Mouse (Mus musculus): Measurements from ENCODE around the gene Ttc9c.

Ttc9c gene

DNA sequence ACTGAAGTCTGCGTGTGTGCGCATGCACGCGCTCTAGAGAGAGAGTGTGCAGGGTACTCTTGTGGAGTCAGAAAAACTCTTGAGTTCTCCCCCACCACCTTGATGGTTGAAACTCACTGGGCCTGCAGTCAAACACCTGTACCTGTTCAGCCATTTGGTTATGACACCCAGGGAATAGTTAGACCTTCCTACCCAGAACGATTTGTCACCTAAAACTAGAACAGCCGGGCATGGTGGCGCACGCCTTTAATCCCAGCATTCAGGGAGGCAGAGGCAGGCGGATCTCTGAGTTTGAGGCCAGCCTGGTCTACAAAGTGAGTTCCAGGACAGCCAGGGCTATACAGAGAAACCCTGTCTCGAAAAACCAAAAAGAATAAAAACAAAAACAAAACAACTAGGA is 17.2 kb upstream of the Ttc9c start:
- in situ Hi-C loops (cut with MboI; ENCODE audit: unreplicated experiment in 2 of 2), result loop anchor here (25.0 kb wide), 3 partner anchors 249 to 1351 kb away; partner anchors contain the start of genes Fads1 (in 1 of the 2) and Slc22a8 (in 1 of the 2)

DNA sequence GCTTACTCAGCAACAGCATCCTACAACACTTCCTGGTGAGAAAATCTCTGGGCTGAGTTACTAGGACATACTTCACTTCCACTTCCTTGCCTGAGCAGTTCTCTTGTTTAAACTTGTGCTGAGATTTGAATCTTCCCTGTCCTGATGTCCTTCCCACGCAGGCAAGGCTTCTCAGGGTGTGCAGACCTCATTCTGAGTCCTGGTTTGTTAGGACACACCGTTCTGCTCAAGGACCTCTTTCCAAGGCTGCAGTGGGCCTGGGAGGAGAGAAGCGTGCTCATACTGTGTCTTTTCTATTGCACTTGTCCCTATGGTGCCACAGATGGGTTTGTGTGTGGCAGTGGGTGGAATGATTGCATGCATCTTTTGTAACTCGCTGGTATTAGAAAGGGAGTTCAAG is 13.8 kb upstream of the Ttc9c start:
- in situ Hi-C loops (cut with MboI; ENCODE audit: unreplicated experiment in 2 of 2), result loop anchor here (25.0 kb wide), 3 partner anchors 246 to 1354 kb away; partner anchors contain the start of genes Fads1 (in 1 of the 2) and Slc22a8 (in 1 of the 2)

DNA sequence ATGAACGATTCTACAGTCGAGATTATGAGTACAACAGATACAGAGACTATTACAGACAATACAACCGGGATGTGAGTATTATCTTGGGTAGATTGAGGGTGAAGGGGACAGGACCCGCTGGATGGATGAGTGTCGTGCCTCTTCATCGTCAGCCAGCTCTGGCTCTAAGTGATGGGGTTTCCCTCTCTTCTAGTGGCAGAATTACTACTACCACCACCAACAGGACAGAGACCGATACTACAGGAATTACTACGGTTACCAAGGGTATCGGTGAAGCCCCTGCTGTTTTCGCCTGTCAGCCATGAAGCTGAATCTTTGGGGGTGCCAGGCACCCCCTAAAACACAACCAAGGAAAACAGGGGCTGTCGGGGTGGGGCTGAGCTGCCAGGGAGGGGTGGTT is 12.1 kb upstream of the Ttc9c start:
- in situ Hi-C loops (cut with MboI; ENCODE audit: unreplicated experiment in 2 of 2), result loop anchor here (25.0 kb wide), 3 partner anchors 244 to 1356 kb away; partner anchors contain the start of genes Fads1 (in 1 of the 2) and Slc22a8 (in 1 of the 2)

DNA sequence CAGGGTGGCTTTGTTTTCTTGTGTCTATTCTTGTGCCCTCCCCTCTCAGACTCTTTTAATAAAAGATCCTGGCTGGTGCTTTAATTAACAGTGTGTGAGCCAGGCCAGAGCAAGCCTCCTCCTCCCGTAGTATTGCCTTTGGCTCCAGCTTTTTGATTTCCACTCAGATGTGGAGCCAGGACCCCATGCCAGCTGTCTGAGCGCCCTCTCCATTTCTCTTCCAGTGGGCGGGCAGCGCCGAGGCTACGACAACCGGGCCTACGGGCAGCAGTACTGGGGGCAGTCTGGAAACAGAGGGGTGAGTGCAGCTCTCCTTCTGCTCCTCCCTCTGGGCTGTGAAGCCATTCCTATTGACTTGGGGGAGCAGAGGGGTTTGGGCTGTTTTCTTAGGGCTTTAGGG is 11.5 kb upstream of the Ttc9c start:
- in situ Hi-C loops (cut with MboI; ENCODE audit: unreplicated experiment in 2 of 2), result loop anchor here (25.0 kb wide), 3 partner anchors 243 to 1357 kb away; partner anchors contain the start of genes Fads1 (in 1 of the 2) and Slc22a8 (in 1 of the 2)

DNA sequence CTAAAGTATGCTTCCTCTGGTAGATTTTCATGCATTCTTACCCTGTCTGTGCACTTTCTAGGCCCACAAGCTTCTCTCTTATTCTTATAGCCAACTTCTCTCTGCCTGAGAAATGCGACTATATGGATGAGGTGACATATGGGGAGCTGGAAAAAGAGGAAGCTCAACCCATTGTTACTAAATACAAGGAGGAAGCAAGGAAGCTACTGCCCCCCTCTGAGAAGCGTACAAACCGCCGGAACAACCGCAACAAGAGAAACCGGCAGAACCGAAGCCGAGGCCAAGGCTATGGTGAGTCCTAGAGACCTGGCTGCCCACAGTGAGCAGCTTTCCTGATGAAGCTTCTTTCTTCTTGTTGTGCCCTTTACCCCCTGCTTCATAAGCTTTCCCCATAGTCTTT is 10.5 kb upstream of the Ttc9c start, which contains the start of gene AC129217.1:
TSS of gene AC129217.1 (plus strand) at position 114 of the 400 bp plus-strand sequence.
- in situ Hi-C loops (cut with MboI; ENCODE audit: unreplicated experiment in 2 of 2), result loop anchor here (10.0 to 25.0 kb wide), 4 partner anchors 115 to 1358 kb away; partner anchors contain the start of genes Fads1 (in 1 of the 2) and Slc22a8 (in 1 of the 2)

DNA sequence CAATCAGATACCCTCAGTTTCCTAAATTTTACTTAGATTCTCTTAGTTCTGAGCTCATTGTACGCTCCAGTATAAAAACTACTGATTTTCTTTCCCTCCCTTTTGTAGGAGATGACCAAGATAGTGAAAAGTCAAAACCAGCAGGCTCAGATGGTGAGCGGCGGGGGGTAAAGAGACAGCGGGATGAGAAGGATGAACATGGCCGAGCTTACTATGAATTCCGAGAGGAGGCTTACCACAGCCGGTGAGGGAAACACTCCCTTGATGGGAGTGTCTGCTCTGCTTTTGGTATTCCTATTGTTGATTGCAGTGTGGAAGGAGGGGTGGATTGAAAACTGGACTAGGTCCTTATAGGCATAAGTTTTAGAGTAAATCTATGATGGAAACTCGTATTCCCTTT is 3.6 kb upstream of the Ttc9c start:
- in situ Hi-C loops (cut with MboI; ENCODE audit: unreplicated experiment in 2 of 2), result loop anchor here in 1 of 2 experiments (10.0 kb wide), 1 partner anchor 108 kb away; no protein-coding TSS in a partner anchor

DNA sequence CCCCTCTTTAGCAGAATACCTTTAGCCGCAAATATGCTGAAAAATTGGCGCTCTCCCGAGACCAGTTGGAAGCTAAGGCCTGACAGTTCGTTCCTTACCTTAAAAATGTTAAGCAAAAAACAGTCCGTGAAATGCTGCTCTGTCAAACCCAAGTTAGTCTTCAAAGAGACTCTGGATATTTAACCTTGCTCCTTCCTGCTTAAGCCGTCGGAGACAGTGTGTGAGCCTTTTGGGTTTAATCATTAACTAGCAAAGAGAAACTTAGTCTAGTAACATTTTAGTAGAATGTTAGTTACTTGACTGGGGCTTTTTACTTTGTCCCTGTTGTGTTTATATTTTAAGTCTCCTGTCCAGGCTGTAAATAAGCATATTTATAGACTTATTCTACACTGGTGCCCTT is 2.0 kb upstream of the Ttc9c start:
- in situ Hi-C loops (cut with MboI; ENCODE audit: unreplicated experiment in 2 of 2), result loop anchor here in 1 of 2 experiments (10.0 kb wide), 1 partner anchor 106 kb away; no protein-coding TSS in a partner anchor

DNA sequence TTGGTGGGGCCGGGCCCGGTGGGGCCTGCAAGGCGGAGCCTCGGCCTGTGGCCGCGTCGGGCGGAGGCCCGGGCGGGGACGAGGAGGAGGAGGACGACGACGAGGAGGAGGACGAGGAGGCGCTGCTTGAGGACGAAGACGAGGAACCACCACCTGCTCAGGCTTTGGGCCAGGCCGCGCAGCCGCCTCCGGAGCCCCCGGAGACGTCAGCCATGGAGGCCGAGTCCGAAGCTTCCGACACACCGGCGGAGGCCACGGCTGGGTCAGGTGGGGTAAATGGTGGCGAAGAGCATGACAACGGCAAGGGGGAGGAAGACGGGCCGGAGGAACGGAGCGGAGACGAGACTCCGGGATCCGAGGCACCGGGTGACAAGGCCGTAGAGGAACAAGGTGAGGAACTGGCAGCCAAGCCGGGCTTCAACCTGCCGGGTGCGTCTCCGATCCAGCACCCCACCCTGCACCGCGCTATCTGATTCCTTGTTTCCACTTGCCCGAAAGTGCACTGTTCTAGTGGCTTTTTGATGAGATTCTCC is 1.4 kb upstream of the Ttc9c start:
- in situ Hi-C loops (cut with MboI; ENCODE audit: unreplicated experiment in 2 of 2), result loop anchor here in 1 of 2 experiments (10.0 kb wide), 1 partner anchor 106 kb away; no protein-coding TSS in a partner anchor

DNA sequence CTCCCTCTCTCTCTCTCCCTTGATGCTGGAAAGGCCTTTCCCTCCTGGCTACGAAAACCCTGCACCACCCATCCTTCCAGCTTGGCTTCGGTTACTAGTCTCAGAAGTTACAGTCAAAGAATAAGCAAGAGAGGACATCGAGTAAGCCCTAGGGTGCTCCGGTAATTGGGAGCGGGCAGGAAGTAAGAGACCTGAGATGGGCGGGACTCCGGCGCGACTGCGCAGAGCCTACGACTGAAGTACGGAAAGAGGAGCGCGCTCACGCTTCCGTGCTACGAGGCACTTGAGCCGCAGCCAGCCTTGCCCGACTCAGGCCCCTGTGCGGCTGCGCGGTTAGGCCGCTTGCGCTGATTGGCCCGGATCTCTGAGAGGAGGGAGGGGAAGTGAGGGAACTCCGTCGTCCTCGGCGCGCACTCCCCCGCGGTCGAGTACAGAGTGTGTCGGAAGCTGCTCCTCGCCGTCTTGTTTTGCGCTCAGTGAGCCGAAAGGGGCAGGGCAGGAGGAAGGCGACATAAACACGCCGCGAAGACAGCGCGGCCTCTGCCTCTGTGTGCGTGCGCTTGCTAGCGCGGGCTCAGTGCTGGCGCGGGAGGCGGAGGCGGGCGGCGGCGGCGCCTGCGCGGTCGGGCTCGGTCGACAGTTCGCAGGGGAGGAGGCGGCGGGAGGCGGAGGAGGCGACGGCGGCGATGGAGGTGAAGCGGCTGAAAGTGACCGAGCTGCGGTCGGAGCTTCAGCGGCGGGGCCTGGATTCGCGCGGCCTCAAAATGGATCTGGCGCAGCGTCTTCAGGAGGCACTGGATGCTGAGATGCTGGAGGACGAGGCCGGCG is 677 bp upstream of the Ttc9c start, which contains the start of gene Hnrnpul2:
TSS of gene Hnrnpul2 (plus strand) at position 415 of the 828 bp plus-strand sequence.
- in situ Hi-C loops (cut with MboI; ENCODE audit: unreplicated experiment in 2 of 2), result loop anchor here in 1 of 2 experiments (5.0 to 10.0 kb wide), 3 partner anchors 48 to 105 kb away; partner anchors contain the start of genes 1700092M07Rik, Stx5a, Tmem179b and Tmem223

DNA sequence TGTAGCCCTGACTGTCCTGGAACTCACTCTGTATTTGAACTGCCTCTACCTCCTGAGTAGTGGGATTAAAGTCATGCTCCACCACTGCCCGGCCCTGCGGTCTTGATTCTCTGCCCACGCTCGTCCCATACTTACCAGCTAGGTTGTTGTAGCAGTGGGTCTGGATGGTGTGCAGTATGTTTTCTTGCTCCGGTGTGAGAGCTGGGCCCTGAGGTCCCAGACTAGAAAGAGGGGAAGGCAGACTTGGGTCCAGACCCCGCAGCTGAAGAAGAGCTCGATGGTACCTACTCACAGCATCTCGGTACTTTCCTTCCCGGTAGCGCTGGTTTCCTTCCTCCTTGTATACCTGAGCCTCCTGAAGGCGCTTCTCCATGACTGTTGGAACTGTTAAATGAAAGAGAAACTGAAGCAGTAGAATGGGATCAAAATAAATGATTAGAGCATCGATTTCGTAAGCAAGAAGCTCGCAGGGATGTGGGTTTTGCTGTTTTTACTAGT is 783 bp downstream of the Ttc9c start:
- in situ Hi-C loops (cut with MboI; ENCODE audit: unreplicated experiment in 2 of 2), result loop anchor here in 1 of 2 experiments (5.0 kb wide), 2 partner anchors 46 to 76 kb away; partner anchors contain the start of genes 1700092M07Rik, Stx5a, Tmem179b and Tmem223

DNA sequence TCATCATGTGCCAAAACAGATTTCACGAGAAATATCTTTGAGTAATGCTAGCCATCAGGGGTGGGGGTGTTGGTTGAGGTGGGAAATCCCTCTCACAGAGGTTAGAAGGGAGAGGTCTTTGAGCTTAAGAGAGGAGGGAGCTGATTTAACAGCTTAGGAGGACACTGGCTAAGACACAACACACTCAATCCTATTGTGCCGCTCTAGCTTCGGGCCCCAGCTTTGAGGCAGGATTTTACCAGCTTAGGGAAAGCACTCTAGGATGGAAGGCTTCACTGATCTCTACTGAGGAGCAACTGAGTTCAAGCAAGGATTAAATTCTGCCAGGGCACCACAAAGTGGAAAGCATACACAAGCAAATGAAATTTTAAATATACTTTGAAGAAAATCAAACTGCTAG is 2.1 kb downstream of the Ttc9c start:
- in situ Hi-C loops (cut with MboI; ENCODE audit: unreplicated experiment in 2 of 2), result loop anchor here in 1 of 2 experiments (5.0 kb wide), 2 partner anchors 45 to 75 kb away; partner anchors contain the start of genes 1700092M07Rik, Stx5a, Tmem179b and Tmem223

DNA sequence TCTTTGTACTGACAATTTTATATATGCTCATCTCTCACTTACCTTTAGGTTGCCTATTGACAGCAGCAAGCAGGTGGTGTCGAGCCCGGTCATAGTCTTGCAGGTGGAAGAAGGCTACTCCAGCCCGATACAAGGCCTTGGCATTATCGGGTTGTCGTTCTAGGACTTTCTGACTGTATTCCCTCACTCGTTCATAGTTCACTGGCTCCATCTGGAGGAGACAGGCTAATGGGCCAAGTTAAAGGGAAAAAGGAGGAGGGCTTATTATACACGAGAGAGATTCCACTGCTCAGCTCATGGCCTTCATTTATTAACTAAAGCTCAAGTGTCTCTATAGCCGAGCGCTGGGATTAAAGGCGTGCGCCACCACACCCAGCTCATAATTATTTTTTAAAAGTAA is 3.3 kb downstream of the Ttc9c start:
- in situ Hi-C loops (cut with MboI; ENCODE audit: unreplicated experiment in 2 of 2), result loop anchor here in 1 of 2 experiments (5.0 kb wide), 2 partner anchors 44 to 74 kb away; partner anchors contain the start of genes 1700092M07Rik, Stx5a, Tmem179b and Tmem223

DNA sequence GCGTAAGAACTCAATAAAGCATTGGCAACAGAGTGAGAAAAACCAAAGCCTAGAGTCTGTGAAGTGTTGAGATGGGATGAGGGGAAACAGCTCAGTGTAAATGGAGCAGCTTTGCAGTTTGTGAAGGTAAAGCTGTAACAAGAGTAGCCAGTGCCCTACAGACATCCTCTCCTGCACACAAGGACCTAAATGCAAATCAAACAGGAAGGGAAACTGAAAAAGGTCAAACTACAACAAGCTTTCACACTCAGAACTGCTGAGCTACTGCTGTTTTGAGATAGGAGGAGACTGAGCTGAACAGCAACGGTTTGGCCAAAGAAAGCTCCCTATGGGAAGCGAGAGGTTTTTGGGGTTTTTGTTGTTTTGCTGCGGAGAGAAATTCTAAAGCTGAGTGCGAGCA is 12.3 kb downstream of the Ttc9c start:
- in situ Hi-C loops (cut with MboI; ENCODE audit: unreplicated experiment in 2 of 2), result no loop called here

DNA sequence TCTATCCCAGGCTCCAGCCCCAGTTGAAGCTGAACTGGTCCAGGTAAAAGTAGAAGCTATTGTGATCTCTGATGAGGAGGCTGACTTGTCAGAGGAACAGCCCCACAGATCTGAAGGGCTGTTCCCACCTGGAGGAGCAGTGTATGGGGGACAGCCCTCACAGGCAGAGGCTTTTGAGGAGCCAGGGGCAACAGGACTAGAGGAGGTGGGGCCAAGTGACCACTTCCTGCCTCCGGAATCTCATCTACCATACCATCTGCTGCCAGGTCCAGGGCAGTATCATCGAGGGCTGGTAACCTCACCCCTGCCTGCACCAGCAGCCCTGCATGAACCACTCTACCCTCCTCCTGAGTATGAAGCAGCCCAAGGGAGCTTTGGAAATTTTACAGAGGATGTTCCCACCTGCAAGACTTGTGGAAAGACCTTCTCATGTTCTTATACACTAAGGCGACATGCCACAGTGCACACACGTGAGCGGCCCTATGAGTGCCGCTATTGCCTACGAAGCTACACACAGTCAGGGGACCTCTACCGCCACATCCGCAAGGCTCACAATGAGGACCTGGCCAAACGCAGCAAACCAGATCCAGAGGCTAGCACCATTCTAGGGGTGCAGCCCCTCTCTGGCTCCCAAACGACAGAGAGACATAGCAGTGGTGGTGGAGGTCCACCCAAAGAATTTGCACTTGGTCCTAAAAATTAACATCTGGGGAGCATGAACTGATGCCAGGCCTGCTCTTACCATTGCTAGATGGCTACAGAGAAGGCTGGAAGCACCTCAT is 15.1 kb downstream of the Ttc9c start:
- in situ Hi-C loops (cut with MboI; ENCODE audit: unreplicated experiment in 2 of 2), result no loop called here

DNA sequence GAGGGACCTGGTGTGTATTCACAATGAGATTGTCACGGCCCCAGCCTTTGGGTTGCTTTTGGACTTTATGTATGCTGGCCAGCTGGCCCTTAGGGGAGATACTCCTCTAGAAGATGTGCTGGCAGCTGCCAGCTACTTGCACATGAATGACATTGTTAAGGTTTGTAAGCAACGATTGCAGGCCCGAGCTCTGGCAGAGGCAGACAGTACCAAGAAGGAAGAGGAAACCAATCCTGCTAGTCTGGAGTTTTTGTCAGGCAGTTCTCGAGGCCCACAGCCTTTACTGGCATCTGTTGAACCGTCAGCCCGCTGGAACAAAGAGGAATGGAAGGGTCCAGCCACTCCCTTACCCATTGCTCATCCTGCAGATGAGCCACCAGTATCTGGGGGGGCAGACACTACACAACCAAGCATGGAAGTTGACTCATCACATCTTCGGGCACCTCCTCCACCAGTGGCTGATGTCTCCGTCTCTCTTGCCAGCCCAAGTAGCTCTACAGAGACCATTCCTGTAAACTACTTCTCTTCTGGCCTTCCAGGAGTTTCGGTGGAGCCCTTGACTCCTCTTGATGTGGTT is 15.8 kb downstream of the Ttc9c start:
- in situ Hi-C loops (cut with MboI; ENCODE audit: unreplicated experiment in 2 of 2), result no loop called here

DNA sequence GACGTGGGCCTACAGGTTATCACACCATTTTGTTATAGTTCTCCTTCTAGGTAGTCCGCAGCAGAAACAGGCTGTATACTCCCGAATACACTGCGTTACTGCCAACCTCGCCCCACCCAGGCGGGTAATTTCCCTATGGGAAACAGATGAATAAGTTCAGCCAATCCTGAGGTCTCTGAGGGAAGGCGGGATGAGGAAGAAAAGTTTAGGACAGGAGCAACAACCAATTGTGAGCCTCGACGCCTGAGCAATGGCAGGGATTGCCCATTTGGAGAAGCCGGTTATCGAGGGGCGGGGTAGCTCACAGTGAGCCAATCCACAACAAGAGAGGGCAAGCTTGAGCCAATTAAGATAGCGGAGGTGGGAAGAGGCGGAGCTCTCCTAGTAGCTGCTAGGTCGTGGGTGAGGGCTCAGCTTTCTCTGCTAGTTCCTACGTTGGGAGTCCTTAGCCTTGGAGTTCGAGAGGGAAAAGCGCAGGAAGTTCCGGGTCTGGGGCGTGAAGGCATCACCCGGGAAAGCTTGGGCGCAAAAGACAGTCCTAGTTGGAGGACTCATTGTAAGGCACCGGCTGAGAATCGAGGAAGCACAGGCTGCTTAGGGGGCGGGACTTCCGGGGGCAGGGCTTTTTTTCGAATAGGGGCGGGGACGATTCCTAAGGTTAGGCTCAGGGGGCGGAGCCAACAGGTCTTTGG is 16.9 kb downstream of the Ttc9c start, which contains the start of gene Zbtb3:
TSS of gene Zbtb3 (plus strand) at position 426 of the 692 bp plus-strand sequence.
- in situ Hi-C loops (cut with MboI; ENCODE audit: unreplicated experiment in 2 of 2), result no loop called here

DNA sequence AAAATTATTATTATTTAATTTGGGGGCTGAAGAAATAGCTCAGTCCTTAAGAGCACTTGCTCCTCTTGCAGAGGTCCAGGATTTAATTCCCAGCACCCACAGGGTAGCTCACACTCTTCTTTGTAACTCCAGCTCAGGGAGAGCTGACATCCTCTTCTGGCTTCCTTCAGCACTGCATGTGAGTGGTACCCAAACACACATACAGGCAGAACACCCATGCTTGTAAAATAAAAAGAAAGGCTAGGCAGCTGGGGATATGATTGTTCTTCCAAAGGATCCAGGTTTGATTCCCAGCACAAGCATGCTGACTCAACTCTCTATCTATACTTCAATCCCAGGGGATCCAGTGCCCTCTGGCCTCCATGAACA is 20.2 kb downstream of the Ttc9c start:
- in situ Hi-C loops (cut with MboI; ENCODE audit: unreplicated experiment in 2 of 2), result no loop called here

DNA sequence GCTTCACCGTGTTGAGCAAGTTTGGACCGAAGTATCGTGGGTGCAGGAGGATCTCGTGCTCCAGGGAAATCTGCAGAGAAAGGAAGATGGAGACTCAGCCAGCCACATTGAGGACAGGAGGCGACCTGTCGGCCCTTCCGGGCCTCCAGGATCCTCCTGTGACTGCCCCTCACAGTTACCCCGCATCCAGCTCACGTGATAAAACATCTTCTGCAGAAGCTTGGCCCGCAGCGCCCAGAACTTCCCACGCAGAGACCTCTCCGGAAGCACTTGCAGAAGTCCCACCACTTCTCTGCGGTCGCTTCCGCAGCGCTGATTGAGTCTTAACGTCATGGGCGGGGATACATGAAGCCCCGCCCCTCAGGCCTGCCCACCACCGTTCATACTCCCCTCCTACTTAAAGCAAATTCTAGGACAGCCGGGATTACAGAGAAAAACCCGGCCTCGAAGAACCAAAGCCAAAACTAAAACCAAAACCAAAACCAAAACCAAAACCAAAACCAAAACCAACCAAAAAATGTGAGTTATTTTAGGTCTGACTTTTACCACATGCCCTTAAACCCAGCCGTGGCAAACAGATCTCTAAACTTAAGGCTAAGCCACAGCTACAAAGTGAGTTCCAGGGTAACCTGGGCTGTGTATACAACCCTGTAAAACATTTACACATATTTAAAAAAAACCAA is 20.7 kb downstream of the Ttc9c start, which contains the start of gene Polr2g:
TSS of gene Polr2g (minus strand) at position 314 of the 683 bp plus-strand sequence.
- in situ Hi-C loops (cut with MboI; ENCODE audit: unreplicated experiment in 2 of 2), result no loop called here

Measured in v-Abl transformed pro-B cells (cell line).